Mouse (Mus musculus) urinary bladder, adult 2 months (tissue): ENCODE data around the gene Ccdc47. TPM values are rescaled to one million over a fixed set of nuclear protein-coding genes. Genes with fewer than 3 reads are reported as not detected.
A peak's percentile ranks its signal among the peaks of the same experiment; 100 is the strongest.
"Not testable (repeated sequence)": the region's sequence is repeated elsewhere in the genome, so short reads cannot be mapped to it uniquely, and the experiment has no call there.

Experiments used
- DNase-seq: peaks from one replicate; pipeline ENCODE4 v3.0.0; 2022; ENCODE audit warnings: low spot score
- polyA plus RNA-seq: library from polyadenylated mRNA; depleted of rRNA; stranded (reverse); fragments of >200 nt; gene quantifications from 2 replicates; pipeline ENCODE4 v1.2.3, GENCODE M21; 2012; rRNA removed

Ccdc47 gene
- 61.2 and 68.6 TPM in 2 replicates for polyA plus RNA-seq

GRCm38 (mm10) chr11:106215927-106216729 lies at the start of gene Ccdc47:
Gene Ccdc47, minus strand, starts transcription at chr11:106216344.
- DNase-seq: peak; percentile 70

DNA sequence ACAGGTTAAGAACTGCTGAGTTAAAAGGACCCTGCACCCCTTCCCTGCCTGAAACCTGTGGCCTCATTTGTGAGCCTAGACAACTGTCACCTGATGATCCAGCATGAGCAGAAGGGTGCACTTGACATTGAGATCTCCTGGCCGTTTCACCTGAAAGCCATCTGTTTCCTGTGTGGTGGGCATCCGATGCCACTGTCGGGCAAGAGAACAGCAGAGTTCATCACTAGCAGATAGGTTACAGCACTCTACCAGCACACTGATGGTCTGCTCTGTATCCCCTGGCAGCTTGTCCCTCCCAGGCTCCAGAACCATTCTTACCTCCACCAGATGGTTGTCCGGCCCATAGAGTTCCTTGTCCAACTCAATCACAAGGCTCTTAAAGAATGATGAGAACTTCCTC lies 49.4 kb upstream of the Ccdc47 start:
- DNase-seq: no peak

- DNase-seq: no peak
These were observed 48.8 kb upstream of the Ccdc47 start for GRCm38 (mm10) chr11:106264988-106265387.

DNA sequence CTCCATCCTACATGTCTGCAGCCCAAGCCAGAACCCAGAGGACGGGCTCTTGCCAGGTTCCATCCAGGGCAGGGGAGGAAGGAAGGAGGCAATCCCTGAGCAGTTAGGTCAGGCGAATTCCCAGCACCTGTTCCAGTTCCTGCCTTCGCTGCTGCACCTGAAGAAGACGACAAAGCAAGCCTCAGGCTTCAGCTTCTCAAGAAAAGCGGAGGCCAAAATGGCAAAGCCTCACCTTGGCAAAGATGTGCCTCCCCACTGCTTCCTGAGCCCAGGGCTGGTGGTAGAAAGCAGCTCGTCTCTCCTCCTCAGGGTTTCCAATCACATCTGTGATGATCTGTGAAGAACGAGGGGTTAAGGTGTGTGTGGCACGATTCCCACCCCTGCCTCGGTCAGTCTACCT lies 47.8 kb upstream of the Ccdc47 start:
- DNase-seq: no peak

DNA sequence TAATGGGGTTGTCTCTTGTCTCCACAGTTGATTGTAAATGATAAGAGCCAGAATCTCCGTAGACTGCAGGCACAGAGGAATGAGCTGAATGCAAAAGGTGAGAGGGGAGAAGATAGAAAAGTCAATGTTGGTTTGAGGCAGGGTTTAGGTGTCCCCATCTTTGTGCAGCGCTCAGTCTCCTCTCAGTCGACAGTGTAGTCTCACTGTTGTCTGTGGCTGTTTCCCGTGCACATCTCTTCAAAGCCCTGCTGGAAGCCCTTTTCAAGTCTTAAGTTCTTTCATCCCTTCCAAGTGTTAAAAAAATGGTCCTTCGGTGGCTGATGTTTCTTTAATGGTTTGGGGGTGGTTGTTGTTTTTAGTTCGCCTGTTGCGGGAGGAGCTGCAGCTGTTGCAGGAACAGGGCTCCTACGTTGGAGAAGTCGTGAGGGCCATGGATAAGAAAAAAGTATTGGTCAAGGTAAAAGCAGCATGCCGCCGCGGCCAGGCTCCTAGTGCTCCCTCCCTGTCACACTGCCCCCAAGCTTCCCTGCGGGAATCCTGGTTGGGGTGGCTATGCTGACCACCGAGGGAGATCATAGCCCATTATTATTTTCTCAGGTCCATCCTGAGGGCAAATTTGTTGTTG lies 44.8 kb upstream of the Ccdc47 start:
- no peak for DNase-seq

DNA sequence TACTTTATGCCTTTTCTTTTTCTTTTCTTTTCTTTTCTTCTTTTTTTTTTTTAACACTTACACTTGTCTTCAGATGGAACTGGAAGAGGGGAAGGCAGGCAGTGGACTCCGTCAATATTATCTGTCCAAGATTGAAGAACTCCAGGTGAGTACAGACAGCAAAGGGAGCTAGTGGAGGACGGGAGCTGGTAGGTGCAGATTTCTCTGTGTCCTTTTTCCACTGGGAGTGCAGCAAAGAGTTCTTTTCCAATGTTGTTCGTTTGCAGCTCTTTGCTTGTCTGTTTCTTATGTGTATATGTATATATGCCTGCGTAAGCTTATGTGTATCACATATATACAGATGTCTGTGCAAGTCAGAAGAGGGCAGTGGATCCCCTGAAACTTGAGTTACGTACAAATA lies 40.6 kb upstream of the Ccdc47 start:
- DNase-seq: no peak

GRCm38 (mm10) chr11:106255685-106256451 lies 39.7 kb upstream of the Ccdc47 start, which contains the start of the genes Ftsj3 and Psmc5:
Gene Ftsj3, minus strand, starts transcription at chr11:106256079.
Gene Psmc5, plus strand, starts transcription at chr11:106256154.
- DNase-seq: peak; percentile 97

GRCm38 (mm10) chr11:106255174-106255573 lies 39.0 kb upstream of the Ccdc47 start:
- no peak for DNase-seq

- DNase-seq: no peak
These were observed 38.6 kb upstream of the Ccdc47 start for GRCm38 (mm10) chr11:106254767-106255166.

GRCm38 (mm10) chr11:106249326-106249725 lies 33.2 kb upstream of the Ccdc47 start:
- DNase-seq: no peak

- DNase-seq: no peak
These were observed 30.7 kb upstream of the Ccdc47 start for GRCm38 (mm10) chr11:106246834-106247233.

DNA sequence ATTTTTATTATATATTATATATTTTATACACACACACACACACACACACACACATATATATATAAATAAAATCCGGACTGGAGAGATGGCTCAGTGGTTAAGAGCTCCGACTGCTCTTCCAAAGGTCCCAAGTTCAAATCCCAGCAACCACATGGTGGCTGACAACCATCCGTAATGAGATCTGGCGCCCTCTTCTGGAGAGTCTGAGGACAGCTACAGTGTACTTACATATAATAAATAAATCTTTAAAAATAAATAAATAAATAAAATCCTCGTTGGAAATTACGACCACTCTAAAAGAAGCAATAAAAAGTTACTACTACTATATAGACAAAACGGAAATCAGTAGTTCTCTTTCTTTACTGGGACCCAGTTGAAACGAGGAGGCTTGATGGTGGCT lies 17.8 kb upstream of the Ccdc47 start:
- DNase-seq: not testable (repeated sequence)

DNA sequence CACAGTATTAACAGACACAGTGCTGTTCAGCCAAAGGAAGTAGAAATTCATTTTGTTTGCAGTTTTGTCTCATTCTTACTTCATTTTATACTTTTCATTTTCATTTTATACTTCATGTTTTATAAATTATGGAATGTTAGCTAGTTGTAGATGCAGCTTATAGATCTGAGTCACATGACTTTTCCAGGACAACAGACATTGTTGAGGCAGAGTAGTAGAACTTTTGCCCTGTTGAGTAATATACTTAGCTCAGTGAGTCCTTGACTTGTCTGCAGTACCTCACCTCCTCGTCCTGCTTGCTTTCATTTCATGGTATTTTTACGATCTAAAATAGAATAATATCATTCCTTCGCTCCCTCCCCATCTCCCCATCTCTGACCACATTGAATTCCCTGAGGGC lies 4.5 kb upstream of the Ccdc47 start:
- DNase-seq: no peak

- peak; percentile 79 for DNase-seq
These were observed 766 bp upstream of the Ccdc47 start, which contains the start of gene Ddx42 for GRCm38 (mm10) chr11:106216730-106217490. Gene Ddx42, plus strand, starts transcription at chr11:106216926.

- DNase-seq: no peak
These were observed 689 bp downstream of the Ccdc47 start for GRCm38 (mm10) chr11:106215450-106215859.

- no peak for DNase-seq
These were observed 1.3 kb downstream of the Ccdc47 start for GRCm38 (mm10) chr11:106214856-106215255.

DNA sequence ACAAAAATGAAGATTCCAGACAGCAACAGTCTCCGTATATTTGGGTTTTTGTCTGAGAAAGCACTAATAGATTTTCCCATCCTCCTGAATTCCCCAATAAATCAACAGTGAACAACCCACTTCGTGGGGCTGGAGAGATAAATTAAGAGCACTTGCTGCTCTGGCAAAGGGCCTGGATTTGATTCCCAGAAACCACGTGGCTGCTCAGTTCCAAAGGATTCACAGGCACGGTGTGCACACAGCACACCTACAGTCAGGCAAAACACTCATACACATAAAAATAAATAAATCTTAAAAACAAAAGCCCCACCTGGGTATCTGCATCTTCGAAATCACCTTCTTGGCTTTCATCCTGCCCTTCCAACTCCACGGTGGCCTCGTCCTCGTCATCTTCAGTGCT lies 3.4 kb downstream of the Ccdc47 start:
- DNase-seq: no peak

GRCm38 (mm10) chr11:106202123-106202465 lies 14.1 kb downstream of the Ccdc47 start, which contains the start of gene Strada:
Gene Strada, minus strand, starts transcription at chr11:106202168.
- DNase-seq: no peak

- no peak for DNase-seq
These were observed 14.6 kb downstream of the Ccdc47 start for GRCm38 (mm10) chr11:106201337-106202122.

DNA sequence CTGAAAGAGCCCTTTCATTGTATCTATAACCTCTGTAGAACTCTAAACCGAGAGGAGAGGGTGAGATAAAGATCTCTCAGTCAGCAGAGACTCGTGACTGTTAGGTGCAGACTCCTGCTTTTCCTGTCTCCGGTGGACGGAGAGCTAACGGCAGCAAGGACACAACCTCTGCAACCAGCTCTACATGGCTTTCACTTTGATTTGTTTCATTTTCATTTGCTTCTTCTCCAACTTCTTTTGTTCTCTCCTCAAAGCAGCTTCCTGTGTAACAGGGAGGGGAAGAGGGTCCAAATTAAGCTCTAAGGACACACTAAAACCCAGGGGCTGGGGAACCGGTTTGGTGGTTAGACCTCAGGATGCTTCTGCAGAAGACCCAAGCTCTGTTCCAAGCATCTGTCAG lies 15.4 kb downstream of the Ccdc47 start:
- DNase-seq: no peak

- DNase-seq: not testable (repeated sequence)
These were observed 16.1 kb downstream of the Ccdc47 start for GRCm38 (mm10) chr11:106199997-106200396.
